Mouse (Mus musculus) forebrain, embryonic 11.5 days (tissue): Measurements from ENCODE around the gene Rarg. TPM values are rescaled to one million over a fixed set of nuclear protein-coding genes. Genes with fewer than 3 reads are reported as not detected.
A peak's percentile ranks its signal among the peaks of the same experiment; 100 is the strongest.

Experiments used
- ATAC-seq: fragments of 200-750 bp; cut with Nextera tagmentation; replicated peaks from 2 replicates; pipeline ENCODE4 v1.8.0; 2017; ENCODE audit warnings: moderate TSS enrichment; ENCODE audit not compliant: low FRiP score
- DNase-seq: peaks from one replicate; pipeline ENCODE4 v3.0.0-alpha.2; 2017; ENCODE audit warnings: low spot score
- H3K27ac ChIP-seq: fragments of 300-500 bp; sonication (generic); 2 replicates; pipeline ENCODE4 v1.5.1; 2014; ENCODE audit warnings: low read depth, low read length
- H3K27me3 ChIP-seq: fragments of 300-500 bp; sonication (generic); 2 replicates; pipeline ENCODE4 v1.6.1; 2014; ENCODE audit warnings: mild to moderate bottlenecking, low read length, mixed read lengths; ENCODE audit not compliant: control insufficient read depth, insufficient read depth
- H3K36me3 ChIP-seq: fragments of 300-500 bp; sonication (generic); 2 replicates; pipeline ENCODE4 v1.6.1; 2014; ENCODE audit warnings: mild to moderate bottlenecking, low read length, moderate library complexity, mixed read lengths; ENCODE audit not compliant: control insufficient read depth, insufficient read depth
- H3K4me1 ChIP-seq: fragments of 300-500 bp; sonication (generic); replicated peaks from 2 replicates; pipeline ENCODE4 v1.6.1; 2014; ENCODE audit warnings: low read length, mixed read lengths; ENCODE audit not compliant: control insufficient read depth, insufficient read depth
- H3K4me2 ChIP-seq: fragments of 300-500 bp; sonication (generic); 2 replicates; pipeline ENCODE4 v1.6.1; 2014; ENCODE audit warnings: low read depth, mild to moderate bottlenecking, low read length, moderate library complexity, mixed read lengths; ENCODE audit not compliant: severe bottlenecking
- H3K4me3 ChIP-seq: fragments of 300-500 bp; sonication (generic); 2 replicates; pipeline ENCODE4 v1.5.1; 2014; ENCODE audit warnings: low read depth, low read length
- H3K9ac ChIP-seq: fragments of 300-500 bp; sonication (generic); 2 replicates; pipeline ENCODE4 v1.6.1; 2014; ENCODE audit warnings: low read length
- H3K9me3 ChIP-seq: fragments of 300-500 bp; sonication (generic); 2 replicates; pipeline ENCODE4 v1.6.1; 2016; ENCODE audit warnings: low read length, mixed read lengths; ENCODE audit not compliant: control insufficient read depth
- WGBS: fragments of 180-500 bp; shearing (Covaris S2); extraction: QIAGEN DNeasy Blood & Tissue Kit; methylation state at CpG from one replicate; pipeline ENCODE4 v1.1.7; 2014; 5-methylcytosine and 5-hydroxymethylcytosine counted together
- polyA plus RNA-seq: library from polyadenylated mRNA; unstranded; fragments of >200 nt; fragmentation: Nextera tagmentation; extraction: Ambion mirVana; gene quantifications from 2 replicates; pipeline ENCODE4 v1.2.1, GENCODE M21; 2014

Gene Rarg
- polyA plus RNA-seq, 1 experiment from 2014 or later, result 19.7 TPM

DNA sequence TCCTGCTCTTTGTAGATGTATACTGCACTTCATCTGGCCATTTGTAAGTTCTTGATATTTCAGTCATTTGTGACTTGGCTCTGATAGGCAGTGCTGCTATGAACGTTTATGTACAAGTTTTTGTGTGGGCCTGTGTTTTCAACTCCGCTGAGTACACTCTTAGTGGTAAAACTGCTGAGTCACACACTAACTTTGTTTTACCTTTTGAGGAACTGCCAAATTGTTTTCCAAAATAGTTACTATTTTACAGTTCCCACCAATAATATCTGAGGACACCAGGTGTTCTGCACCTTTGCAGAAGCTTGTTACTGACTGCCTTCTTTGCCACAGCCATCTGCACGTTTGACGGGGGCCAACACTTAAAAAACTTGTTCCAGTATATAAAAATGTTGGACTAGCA is 62.9 kb downstream of the Rarg start:
- Histone ChIP-seq H3K36me3 (no peaks in the 10 kb centered on the region), H3K27ac (no peak overlapping the region), H3K4me2 (no peak overlapping the region), H3K9ac (no peak overlapping the region), H3K27me3 (no peaks in the 10 kb centered on the region), H3K4me1 (no peaks in the 10 kb centered on the region), H3K9me3 (no peaks in the 10 kb centered on the region), H3K4me3 (no peak overlapping the region)
- WGBS, result 88% methylated on average over 4 of the region's 4 CpGs
- ATAC-seq (no peak), DNase-seq (no peak)

DNA sequence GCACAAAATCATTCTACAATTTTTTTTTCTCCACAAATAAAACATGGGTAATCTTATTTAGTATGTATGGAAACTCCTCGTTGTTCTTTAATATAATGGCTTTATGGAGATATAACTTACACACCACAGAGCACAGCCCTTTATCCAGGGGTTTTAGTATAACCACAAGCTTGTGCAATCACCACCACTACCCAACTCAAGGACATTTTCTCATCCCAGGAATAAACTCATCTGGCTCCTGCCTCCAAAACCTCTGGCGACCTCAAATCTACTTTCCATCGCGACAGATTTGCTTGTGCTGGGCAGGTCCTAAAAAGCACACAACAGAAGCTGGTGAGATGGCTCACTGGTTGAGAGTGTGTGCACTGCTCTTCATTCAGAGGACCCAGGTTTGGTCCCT is 63.7 kb downstream of the Rarg start:
- ATAC-seq, result no peak

DNA sequence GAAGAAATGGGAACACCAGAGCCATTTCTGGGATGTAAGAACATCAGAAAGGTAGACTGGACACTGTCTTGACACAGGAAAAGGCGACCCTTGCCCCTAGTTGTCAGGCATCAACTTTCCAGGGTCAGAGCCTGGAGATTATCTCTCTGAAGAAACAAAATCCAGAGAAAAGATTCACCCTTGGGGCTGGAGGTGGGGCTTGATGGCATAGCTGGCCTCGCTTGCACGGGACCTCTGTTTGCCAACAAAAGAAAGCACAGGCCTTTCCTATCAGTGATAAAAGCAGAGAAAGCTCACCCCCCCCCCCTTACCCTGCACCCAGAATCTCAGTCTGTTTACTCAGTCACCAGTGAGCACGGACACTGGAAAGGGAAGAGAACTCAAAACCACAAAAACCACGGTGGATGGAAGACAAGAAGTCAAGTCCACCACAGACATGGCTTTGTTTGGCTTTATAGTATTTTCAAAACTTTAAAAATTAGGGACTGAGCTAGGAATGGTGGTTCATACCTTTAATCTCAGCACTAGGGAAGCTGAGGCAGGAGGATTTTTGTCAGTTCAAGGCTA is 64.4 kb downstream of the Rarg start:
- Histone ChIP-seq H3K9ac (no peak overlapping the region), H3K36me3 (no peaks in the 10 kb centered on the region), H3K9me3 (no peaks in the 10 kb centered on the region), H3K27ac (no peak overlapping the region), H3K4me2 (no peak overlapping the region), H3K27me3 (no peaks in the 10 kb centered on the region), H3K4me3 (no peak overlapping the region), H3K4me1 (no peaks in the 10 kb centered on the region)
- WGBS, result 62% methylated on average over 5 of the region's 5 CpGs
- DNase-seq (no peak), ATAC-seq (no peak)

More for the DNA sequence above, 63.7 kb downstream of the Rarg start:
- Histone ChIP-seq H3K4me2 (no peak overlapping the region), H3K4me3 (no peak overlapping the region), H3K4me1 (no peaks in the 10 kb centered on the region), H3K9ac (no peak overlapping the region), H3K36me3 (no peaks in the 10 kb centered on the region), H3K9me3 (no peaks in the 10 kb centered on the region), H3K27ac (no peak overlapping the region), H3K27me3 (no peaks in the 10 kb centered on the region)
- WGBS, result 90% methylated on average over 4 of the region's 4 CpGs
- DNase-seq, result no peak

DNA sequence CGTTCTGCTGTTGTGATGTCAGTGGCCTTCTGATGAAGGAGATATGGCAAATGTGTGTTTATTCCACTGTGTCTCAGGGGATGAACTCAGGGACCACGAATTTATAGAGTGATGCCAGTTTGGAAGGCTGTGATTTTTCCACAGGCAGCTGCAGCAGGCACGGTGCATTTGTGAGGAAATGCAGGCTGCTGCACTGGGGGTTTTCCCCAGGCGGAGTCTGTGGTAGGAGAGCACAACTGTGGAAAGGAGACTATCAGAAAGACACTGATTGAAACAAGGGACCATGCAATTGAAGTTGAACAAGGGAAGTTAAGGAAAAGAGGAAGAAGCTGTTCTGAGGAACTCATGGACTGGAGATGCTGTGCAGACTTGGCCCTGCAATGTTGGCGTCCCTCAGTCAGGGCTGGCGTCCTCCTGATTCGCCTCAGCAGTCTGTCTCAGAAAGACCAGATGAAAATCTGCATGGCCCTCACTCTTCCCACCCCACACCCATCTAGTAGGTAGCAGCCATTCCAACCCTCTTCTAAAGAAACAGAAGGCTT is 65.0 kb downstream of the Rarg start:
- H3K4me2 ChIP-seq, result no peak overlapping the region
- no peak overlapping the region for H3K27ac ChIP-seq
- DNase-seq (no peak), ATAC-seq (no peak)
- H3K9ac ChIP-seq, result no peak overlapping the region
- no peaks in the 10 kb centered on the region for H3K27me3 ChIP-seq
- no peaks in the 10 kb centered on the region for H3K9me3 ChIP-seq
- H3K4me3 ChIP-seq, result no peak overlapping the region
- no peaks in the 10 kb centered on the region for H3K4me1 ChIP-seq
- no peaks in the 10 kb centered on the region for H3K36me3 ChIP-seq
- WGBS, result 89% methylated on average over 7 of the region's 7 CpGs

DNA sequence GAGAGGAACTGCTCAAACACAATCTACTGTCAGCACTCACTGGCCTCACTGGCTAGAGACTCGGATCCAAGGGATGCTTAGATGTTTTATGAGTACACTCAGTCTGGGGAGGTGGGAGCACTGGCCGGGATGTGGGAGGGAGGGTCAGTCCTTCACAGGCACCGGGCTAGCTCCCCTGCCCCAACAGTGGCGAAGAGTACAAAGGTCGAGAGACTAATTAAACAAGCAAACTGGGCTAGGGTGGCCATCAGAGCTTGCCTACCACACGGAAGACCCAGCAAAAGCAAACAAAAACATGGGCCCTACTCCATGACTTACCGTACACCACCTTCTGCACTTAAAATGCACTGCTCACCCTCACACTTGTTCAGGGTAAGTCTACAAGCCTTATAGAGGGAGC is 65.6 kb downstream of the Rarg start:
- no peak overlapping the region for H3K4me2 ChIP-seq
- no peak overlapping the region for H3K4me3 ChIP-seq
- no peaks in the 10 kb centered on the region for H3K9me3 ChIP-seq
- H3K4me1 ChIP-seq, result no peaks in the 10 kb centered on the region
- WGBS, result 79% methylated on average over 7 of the region's 7 CpGs
- no peaks in the 10 kb centered on the region for H3K27me3 ChIP-seq
- H3K9ac ChIP-seq, result no peak overlapping the region
- ATAC-seq (no peak), DNase-seq (peak; percentile 39)
- H3K36me3 ChIP-seq, result no peaks in the 10 kb centered on the region
- no peak overlapping the region for H3K27ac ChIP-seq

DNA sequence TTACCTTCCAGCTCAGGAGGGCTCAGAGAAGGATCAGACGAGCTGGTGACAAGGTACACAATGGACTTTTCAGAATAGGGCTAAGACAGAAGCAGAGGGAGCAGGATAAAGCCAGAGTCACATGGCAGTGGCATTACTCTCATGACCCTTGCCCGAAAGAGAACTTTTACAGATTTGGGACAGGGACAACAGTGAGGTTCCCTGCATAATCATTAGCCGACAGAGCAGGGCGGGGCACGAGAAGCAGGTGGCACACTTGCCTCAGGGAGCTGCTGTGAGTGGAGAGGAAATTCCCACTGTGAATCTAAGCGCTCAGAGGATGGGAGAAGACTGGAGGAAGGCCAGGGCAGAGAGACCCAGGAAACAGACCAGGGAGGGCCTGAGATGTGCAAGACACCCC is 68.4 kb downstream of the Rarg start:
- DNase-seq (no peak), ATAC-seq (no peak)
- WGBS, result 64% methylated on average over 6 of the region's 6 CpGs
- no peaks in the 10 kb centered on the region for H3K4me1 ChIP-seq
- H3K4me2 ChIP-seq, result no peak overlapping the region
- no peak overlapping the region for H3K4me3 ChIP-seq
- no peaks in the 10 kb centered on the region for H3K9me3 ChIP-seq
- H3K9ac ChIP-seq, result no peak overlapping the region
- H3K36me3 ChIP-seq, result no peaks in the 10 kb centered on the region
- no peak overlapping the region for H3K27ac ChIP-seq
- no peaks in the 10 kb centered on the region for H3K27me3 ChIP-seq

- no peak for DNase-seq
- Histone ChIP-seq H3K9ac (no peak overlapping the region), H3K27ac (no peak overlapping the region), H3K4me2 (no peak overlapping the region), H3K9me3 (no peaks in the 10 kb centered on the region), H3K4me1 (no peaks in the 10 kb centered on the region), H3K4me3 (no peak overlapping the region), H3K36me3 (no peaks in the 10 kb centered on the region), H3K27me3 (no peaks in the 10 kb centered on the region)
- no peak for ATAC-seq
- WGBS, result 92% methylated on average over 10 of the region's 10 CpGs
Measured at GRCm38 (mm10) chr15:102188096-102188495, 69.2 kb downstream of the Rarg start.

DNA sequence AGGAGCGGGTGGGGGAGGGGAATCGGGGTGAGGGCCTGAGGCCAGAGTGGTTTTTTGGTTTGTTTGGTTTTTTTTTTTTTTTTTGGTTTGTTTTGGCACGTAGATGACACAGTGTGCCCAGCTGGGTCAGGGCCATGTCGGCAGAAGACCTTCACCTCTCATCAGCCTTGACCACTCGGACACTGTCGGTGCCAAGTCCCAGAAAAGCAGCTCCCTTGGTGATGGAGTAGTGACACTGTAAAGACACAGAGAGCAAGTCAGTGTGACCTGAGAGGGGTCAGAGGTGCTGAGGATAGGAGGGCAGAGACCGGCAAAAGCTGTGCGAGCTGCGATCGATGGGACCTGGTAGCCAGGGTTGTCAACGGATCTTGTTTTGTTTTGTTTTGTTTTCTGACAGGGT is 71.1 kb downstream of the Rarg start:
- DNase-seq, result no peak
- H3K4me2 ChIP-seq, result no peak overlapping the region
- no peak overlapping the region for H3K4me3 ChIP-seq
- H3K4me1 ChIP-seq, result no peaks in the 10 kb centered on the region
- ATAC-seq, result no peak
- no peaks in the 10 kb centered on the region for H3K36me3 ChIP-seq
- no peaks in the 10 kb centered on the region for H3K27me3 ChIP-seq
- 87% methylated on average over 11 of the region's 11 CpGs for WGBS
- H3K27ac ChIP-seq, result no peak overlapping the region
- H3K9ac ChIP-seq, result no peak overlapping the region
- H3K9me3 ChIP-seq, result no peaks in the 10 kb centered on the region
